Mouse (Mus musculus): ENCODE data around the gene Dusp15. TPM values are rescaled to one million over a fixed set of nuclear protein-coding genes. Genes with fewer than 3 reads are reported as not detected.

The Dusp15 gene
- polyA plus RNA-seq, 1 experiment from 2014 or later, result 0.33 TPM

DNA sequence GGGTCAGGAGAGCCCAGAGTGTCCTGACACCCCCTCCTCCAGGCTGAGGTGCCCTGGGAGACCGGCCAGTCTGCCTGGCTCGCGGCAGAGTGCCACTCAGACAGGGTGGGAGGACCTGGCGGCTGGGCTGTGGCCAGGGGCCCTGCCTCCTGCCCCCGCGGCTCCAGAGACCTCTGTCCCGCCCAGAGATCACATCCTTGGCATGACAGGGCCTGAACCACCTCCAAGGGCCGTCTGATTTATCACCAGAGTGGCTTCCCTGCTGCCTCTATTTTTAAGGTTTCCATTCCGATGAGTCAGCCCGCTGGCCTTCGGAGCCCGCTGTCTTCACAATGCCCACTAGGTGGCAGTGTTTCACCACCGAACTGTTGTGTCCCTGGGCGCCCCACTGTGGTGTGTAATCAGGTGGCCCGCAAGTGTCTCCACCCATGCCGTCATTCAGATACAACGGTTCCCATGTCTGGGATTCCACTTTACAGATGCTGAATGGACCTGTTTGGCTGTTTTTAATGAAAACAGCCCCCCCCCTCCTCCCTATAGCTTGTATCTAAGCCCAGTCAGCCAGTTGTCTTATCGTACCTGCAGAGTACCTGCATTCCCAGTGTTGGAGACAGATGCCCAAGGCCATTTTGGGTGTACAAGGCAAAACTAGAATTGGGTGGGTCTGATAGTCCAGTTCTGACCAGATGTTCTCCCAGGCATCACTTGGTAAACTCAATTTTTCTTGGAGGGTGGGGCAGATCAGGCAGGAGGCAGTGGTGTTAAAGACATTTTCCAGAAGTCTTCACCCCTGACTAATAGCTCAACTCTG lies 37.0 kb downstream of the Dusp15 start:
- WGBS, result 2% methylated on average over 18 of the region's 18 CpGs
- H3K27me3 ChIP-seq (ENCODE audit: control insufficient read depth, insufficient read depth, low read length), result peaks cover 37% of the 10 kb centered on the region
- H3K27ac ChIP-seq (ENCODE audit: low read length), result no peak overlapping the region
- ATAC-seq (replicated peaks; ENCODE audit: extremely low read depth, insufficient read depth, low FRiP score), result peak; percentile 75
- H3K9me3 ChIP-seq (replicated peaks; ENCODE audit: control insufficient read depth, low read length), result no peaks in the 10 kb centered on the region
- H3K36me3 ChIP-seq (ENCODE audit: control insufficient read depth, insufficient read depth), result no peaks in the 10 kb centered on the region
- peak overlapping the region; percentile 57 for H3K4me2 ChIP-seq (ENCODE audit: low read depth, low read length)
- peak overlapping the region; percentile 38; the same call in 1 of the 2 replicates for H3K9ac ChIP-seq (ENCODE audit: low read length)
- peaks cover 19% of the 10 kb centered on the region for H3K4me1 ChIP-seq (ENCODE audit: control insufficient read depth, insufficient read depth, low read length)
- peak overlapping the region; percentile 27; the same call in 1 of the 2 replicates for H3K4me3 ChIP-seq (ENCODE audit: low read length)

GRCm38 (mm10) chr2:152913471-152913870 lies 38.0 kb downstream of the Dusp15 start:
- peaks cover 16% of the 10 kb centered on the region for H3K4me1 ChIP-seq (ENCODE audit: control insufficient read depth, insufficient read depth, low read length)
- WGBS, result 32% methylated on average over 7 of the region's 7 CpGs
- H3K36me3 ChIP-seq (ENCODE audit: control insufficient read depth, insufficient read depth), result no peaks in the 10 kb centered on the region
- H3K9ac ChIP-seq (ENCODE audit: low read length), result no peak overlapping the region
- peaks cover 37% of the 10 kb centered on the region for H3K27me3 ChIP-seq (ENCODE audit: control insufficient read depth, insufficient read depth, low read length)
- H3K4me3 ChIP-seq (ENCODE audit: low read length), result no peak overlapping the region
- no peaks in the 10 kb centered on the region; the same call in 1 of the 2 replicates for H3K9me3 ChIP-seq (replicated peaks; ENCODE audit: control insufficient read depth, low read length)
- ATAC-seq (replicated peaks; ENCODE audit: extremely low read depth, insufficient read depth, low FRiP score), result no peak
- no peak overlapping the region for H3K4me2 ChIP-seq (ENCODE audit: low read depth, low read length)
- H3K27ac ChIP-seq (ENCODE audit: low read length), result no peak overlapping the region

- ATAC-seq (replicated peaks; ENCODE audit: extremely low read depth, insufficient read depth, low FRiP score), result no peak
- Histone ChIP-seq H3K36me3 (ENCODE audit: control insufficient read depth, insufficient read depth) (no peaks in the 10 kb centered on the region), H3K27ac (ENCODE audit: low read length) (no peak overlapping the region), H3K4me3 (ENCODE audit: low read length) (no peak overlapping the region), H3K9ac (ENCODE audit: low read length) (no peak overlapping the region), H3K4me2 (ENCODE audit: low read depth, low read length) (no peak overlapping the region), H3K9me3 (replicated peaks; ENCODE audit: control insufficient read depth, low read length) (no peaks in the 10 kb centered on the region; the same call in 1 of the 2 replicates), H3K4me1 (ENCODE audit: control insufficient read depth, insufficient read depth, low read length) (peaks cover 18% of the 10 kb centered on the region), H3K27me3 (ENCODE audit: control insufficient read depth, insufficient read depth, low read length) (peaks cover 33% of the 10 kb centered on the region)
- WGBS, result 31% methylated on average over 6 of the region's 6 CpGs
Observed at GRCm38 (mm10) chr2:152911432-152911831, 40.1 kb downstream of the Dusp15 start.

- ATAC-seq (replicated peaks; ENCODE audit: extremely low read depth, insufficient read depth, low FRiP score), result no peak
- 25% methylated on average over 12 of the region's 12 CpGs for WGBS
- H3K27me3 ChIP-seq (ENCODE audit: control insufficient read depth, insufficient read depth, low read length), result peaks cover 33% of the 10 kb centered on the region
- no peak within 1 kb of the TSS for H3K27ac ChIP-seq (ENCODE audit: low read length)
- no peak within 1 kb of the TSS for H3K9ac ChIP-seq (ENCODE audit: low read length)
- H3K4me3 ChIP-seq (ENCODE audit: low read length), result no peak within 1 kb of the TSS
- no peak within 1 kb of the TSS for H3K4me2 ChIP-seq (ENCODE audit: low read depth, low read length)
- H3K36me3 ChIP-seq (ENCODE audit: control insufficient read depth, insufficient read depth), result no peaks in the 10 kb centered on the region
- no peaks in the 10 kb centered on the region; the same call in 1 of the 2 replicates for H3K9me3 ChIP-seq (replicated peaks; ENCODE audit: control insufficient read depth, low read length)
- peaks cover 22% of the 10 kb centered on the region for H3K4me1 ChIP-seq (ENCODE audit: control insufficient read depth, insufficient read depth, low read length)
Observed at GRCm38 (mm10) chr2:152911031-152911430, 40.5 kb downstream of the Dusp15 start, which contains the start of gene Mylk2. Mylk2 (plus strand) TSS chr2:152911352.

DNA sequence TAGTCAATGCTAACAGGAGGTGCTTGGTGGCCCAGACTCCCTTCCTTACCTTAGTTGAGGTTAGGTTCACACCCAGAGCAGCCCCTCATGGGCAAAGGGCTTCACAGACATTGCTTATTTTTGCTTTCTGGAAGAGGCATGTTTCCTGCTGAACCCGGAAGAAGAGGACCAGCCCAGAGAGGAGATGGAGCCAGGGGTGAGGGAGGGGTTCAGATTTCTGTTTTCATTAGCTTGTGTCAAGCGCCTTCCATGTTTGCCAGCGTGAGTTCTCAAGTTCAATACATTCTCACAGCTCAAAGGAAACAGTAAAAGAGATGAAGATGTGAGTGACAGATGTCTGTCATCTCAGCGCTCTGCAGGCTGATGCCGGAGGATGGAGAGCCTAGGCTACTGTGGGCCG lies 41.6 kb downstream of the Dusp15 start:
- Histone ChIP-seq H3K9ac (ENCODE audit: low read length) (no peak overlapping the region), H3K9me3 (replicated peaks; ENCODE audit: control insufficient read depth, low read length) (no peaks in the 10 kb centered on the region; the same call in 1 of the 2 replicates), H3K27me3 (ENCODE audit: control insufficient read depth, insufficient read depth, low read length) (peaks cover 31% of the 10 kb centered on the region), H3K4me1 (ENCODE audit: control insufficient read depth, insufficient read depth, low read length) (peaks cover 29% of the 10 kb centered on the region), H3K36me3 (ENCODE audit: control insufficient read depth, insufficient read depth) (no peaks in the 10 kb centered on the region), H3K27ac (ENCODE audit: low read length) (no peak overlapping the region), H3K4me3 (ENCODE audit: low read length) (no peak overlapping the region), H3K4me2 (ENCODE audit: low read depth, low read length) (no peak overlapping the region)
- ATAC-seq (replicated peaks; ENCODE audit: extremely low read depth, insufficient read depth, low FRiP score), result no peak
- WGBS, result 74% methylated on average over 6 of the region's 6 CpGs

GRCm38 (mm10) chr2:152907114-152907943 lies 44.2 kb downstream of the Dusp15 start:
- H3K27ac ChIP-seq (ENCODE audit: low read length), result no peak overlapping the region
- H3K4me3 ChIP-seq (ENCODE audit: low read length), result no peak overlapping the region
- peaks cover 34% of the 10 kb centered on the region for H3K4me1 ChIP-seq (ENCODE audit: control insufficient read depth, insufficient read depth, low read length)
- H3K9ac ChIP-seq (ENCODE audit: low read length), result no peak overlapping the region
- WGBS, result 53% methylated on average over 14 of the region's 14 CpGs
- no peaks in the 10 kb centered on the region; the same call in 1 of the 2 replicates for H3K9me3 ChIP-seq (replicated peaks; ENCODE audit: control insufficient read depth, low read length)
- ATAC-seq (replicated peaks; ENCODE audit: extremely low read depth, insufficient read depth, low FRiP score), result no peak
- no peaks in the 10 kb centered on the region for H3K36me3 ChIP-seq (ENCODE audit: control insufficient read depth, insufficient read depth)
- H3K4me2 ChIP-seq (ENCODE audit: low read depth, low read length), result no peak overlapping the region
- peaks cover 19% of the 10 kb centered on the region for H3K27me3 ChIP-seq (ENCODE audit: control insufficient read depth, insufficient read depth, low read length)

DNA sequence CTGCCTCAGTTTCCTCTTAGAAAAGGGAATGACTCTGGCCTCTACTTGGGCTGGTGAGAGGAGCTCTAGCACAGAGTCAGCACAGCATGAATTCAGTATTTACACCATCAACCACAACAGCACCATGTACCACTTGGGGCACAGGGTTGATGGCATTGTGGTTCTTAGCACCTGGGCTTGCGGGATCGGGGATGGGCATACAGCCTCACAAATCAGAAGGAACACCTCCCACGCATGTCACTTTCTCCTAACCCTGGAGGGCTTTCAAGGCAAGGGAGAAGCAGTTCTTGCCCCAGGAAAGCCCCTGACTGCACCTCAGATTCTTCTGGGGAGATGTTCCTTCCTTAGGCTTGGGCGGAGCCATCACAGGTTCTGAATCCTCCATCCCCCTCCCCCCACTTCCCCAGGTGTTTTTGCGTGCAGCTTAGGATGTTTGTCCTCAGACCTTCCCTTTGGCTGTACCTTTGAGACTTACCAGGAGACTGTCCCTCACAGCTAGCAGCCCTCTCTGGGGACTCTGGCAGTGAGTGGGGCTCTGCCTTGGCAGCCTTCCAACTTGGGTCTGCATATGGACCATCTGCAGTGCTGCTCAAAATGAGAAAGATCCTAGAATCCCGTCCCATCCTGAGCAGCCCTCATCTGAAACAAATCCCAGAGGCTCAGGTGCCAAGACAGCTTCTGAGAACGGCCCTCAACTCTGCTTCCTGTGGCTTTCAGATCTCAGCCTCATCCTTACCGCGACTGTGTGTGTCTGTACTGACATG lies 45.0 kb downstream of the Dusp15 start:
- Histone ChIP-seq H3K9me3 (replicated peaks; ENCODE audit: control insufficient read depth, low read length) (no peaks in the 10 kb centered on the region; the same call in 1 of the 2 replicates), H3K4me2 (ENCODE audit: low read depth, low read length) (no peak overlapping the region), H3K36me3 (ENCODE audit: control insufficient read depth, insufficient read depth) (no peaks in the 10 kb centered on the region), H3K4me1 (ENCODE audit: control insufficient read depth, insufficient read depth, low read length) (peaks cover 34% of the 10 kb centered on the region), H3K9ac (ENCODE audit: low read length) (no peak overlapping the region), H3K4me3 (ENCODE audit: low read length) (no peak overlapping the region), H3K27ac (ENCODE audit: low read length) (no peak overlapping the region; the same call in 1 of the 2 replicates), H3K27me3 (ENCODE audit: control insufficient read depth, insufficient read depth, low read length) (peaks cover 12% of the 10 kb centered on the region)
- ATAC-seq (replicated peaks; ENCODE audit: extremely low read depth, insufficient read depth, low FRiP score), result no peak
- 45% methylated on average over 9 of the region's 9 CpGs for WGBS

DNA sequence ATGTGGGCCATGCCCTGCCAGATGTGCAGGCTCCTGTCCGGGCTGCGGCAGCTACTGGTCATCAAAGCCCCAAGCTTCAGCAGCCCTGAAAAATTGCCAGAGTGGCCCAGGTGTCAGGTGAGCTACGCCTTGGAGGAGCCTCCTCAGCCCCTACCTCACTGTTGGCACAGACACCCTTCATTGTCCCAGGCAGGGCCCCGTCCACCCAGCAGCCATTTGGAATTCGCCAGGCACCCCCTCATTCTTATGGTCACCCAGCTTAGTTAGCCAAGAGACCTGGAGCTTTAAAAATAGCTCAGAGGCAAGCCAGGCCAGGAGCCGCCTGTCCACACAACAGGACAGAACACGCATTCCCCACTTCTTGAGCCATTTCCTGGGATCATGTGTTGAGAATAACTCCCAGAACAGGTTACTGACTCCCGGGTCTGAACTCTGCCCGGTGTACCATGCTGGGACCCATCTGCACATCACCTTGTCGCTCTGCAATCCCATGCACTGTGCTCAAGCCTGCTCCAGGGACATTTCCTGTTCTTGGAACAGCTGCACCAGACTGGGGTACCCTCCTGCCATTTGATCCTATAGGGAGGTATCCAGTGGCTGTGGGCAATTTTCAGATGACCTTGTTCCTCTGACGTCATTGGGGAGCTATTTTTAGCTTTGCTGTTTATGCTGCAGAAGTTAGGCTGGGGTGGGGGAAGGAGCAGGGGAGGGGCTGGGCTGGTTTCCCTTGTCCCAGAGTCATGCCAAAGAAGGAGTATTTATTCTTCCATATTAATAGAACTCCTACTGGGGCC lies 46.3 kb downstream of the Dusp15 start:
- peaks cover 32% of the 10 kb centered on the region for H3K4me1 ChIP-seq (ENCODE audit: control insufficient read depth, insufficient read depth, low read length)
- H3K9me3 ChIP-seq (replicated peaks; ENCODE audit: control insufficient read depth, low read length), result no peaks in the 10 kb centered on the region; the same call in 1 of the 2 replicates
- no peaks in the 10 kb centered on the region for H3K27me3 ChIP-seq (ENCODE audit: control insufficient read depth, insufficient read depth, low read length)
- peak; percentile 58; the same call in 1 of the 2 replicates for ATAC-seq (replicated peaks; ENCODE audit: extremely low read depth, insufficient read depth, low FRiP score)
- peak overlapping the region; percentile 46 for H3K9ac ChIP-seq (ENCODE audit: low read length)
- peak overlapping the region; percentile 35 for H3K4me2 ChIP-seq (ENCODE audit: low read depth, low read length)
- no peaks in the 10 kb centered on the region for H3K36me3 ChIP-seq (ENCODE audit: control insufficient read depth, insufficient read depth)
- no peak overlapping the region for H3K4me3 ChIP-seq (ENCODE audit: low read length)
- WGBS, result 28% methylated on average over 11 of the region's 11 CpGs
- H3K27ac ChIP-seq (ENCODE audit: low read length), result peak overlapping the region; percentile 87
